Mouse (Mus musculus) frontal cortex, postnatal 36 days (tissue): ENCODE results near the gene Cnga1.
A peak's percentile ranks its signal among the peaks of the same experiment; 100 is the strongest.
"Not testable (repeated sequence)": the region's sequence is repeated elsewhere in the genome, so short reads cannot be mapped to it uniquely, and the experiment has no call there.

Experiments used
- DNase-seq, 2 experiments: peaks; one replicate each; pipeline ENCODE4 v3.0.0; 2022; ENCODE audit warnings: low spot score in 2 of 2

The Cnga1 gene

DNA sequence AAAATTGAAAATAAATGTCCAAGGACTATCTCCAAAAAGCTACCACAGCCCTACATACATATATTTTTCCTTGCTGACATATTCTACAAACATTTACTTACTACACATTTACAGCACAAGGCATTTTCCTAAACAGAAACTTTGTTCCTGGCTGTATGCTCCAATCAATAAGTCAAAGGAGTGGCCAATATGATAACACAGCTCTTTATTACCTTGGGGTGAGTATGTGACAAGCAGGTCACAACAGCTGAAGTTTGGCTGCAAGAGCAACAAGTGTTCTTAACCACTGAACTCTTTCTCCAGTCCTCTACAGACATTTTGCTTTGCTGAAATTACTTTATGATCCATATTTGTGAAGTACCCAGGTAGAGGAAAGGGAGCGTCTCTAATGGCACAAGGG lies 4.0 kb downstream of the Cnga1 start:
- DNase-seq: no peak

DNA sequence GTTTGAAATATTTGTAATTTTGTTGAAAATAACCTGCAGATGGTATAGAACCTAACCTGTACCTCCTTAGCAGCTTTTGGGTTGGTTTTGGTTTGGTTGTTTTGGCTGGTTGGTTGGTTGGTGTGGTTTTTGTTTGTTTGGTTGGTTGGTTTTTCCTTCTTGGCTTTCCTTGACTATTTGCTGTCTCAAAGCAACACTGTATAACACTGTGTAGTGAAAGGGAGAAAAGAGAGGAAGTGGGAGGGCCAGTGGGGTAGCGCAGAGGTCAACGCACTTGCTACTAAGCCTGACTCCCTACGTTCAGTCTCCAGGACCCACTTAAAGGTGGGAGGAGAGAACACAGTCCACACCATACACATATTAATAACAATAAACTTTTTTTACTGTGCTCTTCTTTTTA lies 7.5 kb downstream of the Cnga1 start:
- no peak for DNase-seq

DNA sequence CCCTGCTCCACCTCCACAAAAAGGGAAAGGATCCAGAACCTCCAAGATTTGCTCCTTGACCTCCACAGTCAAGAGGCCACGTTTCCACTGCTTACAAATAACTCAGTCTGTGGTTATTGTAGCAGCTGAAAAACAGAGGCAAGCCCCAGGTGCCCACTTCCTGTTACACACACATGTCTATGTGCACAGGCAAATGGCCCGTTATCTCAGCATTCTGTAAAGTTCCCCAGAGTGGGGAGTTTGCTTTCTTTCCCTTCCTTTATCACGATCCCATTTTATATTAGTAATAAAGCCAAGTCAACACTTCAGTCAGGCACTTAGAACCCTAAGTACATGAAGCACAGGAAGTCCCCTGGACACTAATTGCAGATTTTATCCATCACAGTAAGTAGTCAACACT lies 8.0 kb downstream of the Cnga1 start:
- no peak for DNase-seq

DNA sequence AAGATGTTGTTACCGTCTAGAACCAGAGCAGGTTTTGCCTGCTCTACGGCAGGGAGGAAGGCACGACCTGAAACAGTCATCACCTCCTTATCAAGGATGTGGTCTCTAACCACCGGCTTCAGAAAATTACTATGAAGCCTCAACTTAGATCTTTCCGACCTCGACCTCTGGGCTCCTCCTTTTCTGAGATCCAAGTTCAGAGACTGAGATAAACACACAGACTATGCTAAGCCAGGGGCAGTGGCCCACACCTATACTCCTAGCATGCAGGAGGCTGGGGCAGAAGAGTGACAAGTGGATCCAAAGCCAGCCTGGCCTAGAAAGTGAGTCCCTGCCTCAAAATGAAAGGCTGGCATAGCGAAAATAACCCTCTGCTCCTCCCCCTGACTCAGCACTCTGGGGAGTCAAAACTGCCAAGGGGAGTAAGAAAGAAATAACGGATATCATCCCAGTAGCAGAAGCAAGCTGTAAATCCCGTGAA lies 9.2 kb downstream of the Cnga1 start:
- DNase-seq: no peak

DNA sequence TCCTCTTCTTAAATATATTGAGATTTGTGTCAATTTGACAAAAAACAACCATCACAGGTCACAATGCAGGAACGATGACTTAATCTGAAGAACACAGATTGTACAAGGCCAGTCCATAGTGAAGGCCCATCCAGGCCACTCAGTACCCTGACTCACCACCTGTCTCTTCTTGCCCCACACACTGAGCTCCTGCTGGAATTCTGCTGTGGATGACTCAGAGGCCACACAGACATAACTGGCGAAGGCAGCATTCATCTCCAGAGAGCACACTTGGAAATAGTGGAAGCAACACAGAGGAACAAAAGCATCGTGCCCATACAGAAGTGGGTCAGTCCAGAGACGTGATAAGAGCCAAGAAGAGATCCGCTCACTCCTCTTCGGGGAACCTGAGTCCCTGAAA lies 14.0 kb downstream of the Cnga1 start:
- no peak for DNase-seq

DNA sequence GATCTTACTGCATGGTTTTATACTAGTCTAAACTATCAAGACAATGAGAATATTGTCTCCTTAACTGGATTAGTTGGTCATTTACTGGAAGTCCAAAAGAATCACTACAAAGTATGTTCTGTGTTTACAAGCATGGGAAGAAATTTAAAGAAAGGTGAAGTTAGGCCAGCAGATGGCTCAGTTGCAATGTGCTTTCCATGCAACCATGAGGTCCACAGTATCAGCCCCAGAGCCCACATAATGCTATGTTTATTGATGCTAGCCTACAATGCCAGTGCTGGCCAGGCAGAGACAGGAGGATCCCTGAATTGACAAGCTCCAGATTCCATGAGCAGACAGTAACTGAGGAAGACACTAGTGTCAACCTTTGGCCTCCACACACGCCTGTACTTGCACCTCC lies 23.1 kb downstream of the Cnga1 start:
- no peak for DNase-seq

DNA sequence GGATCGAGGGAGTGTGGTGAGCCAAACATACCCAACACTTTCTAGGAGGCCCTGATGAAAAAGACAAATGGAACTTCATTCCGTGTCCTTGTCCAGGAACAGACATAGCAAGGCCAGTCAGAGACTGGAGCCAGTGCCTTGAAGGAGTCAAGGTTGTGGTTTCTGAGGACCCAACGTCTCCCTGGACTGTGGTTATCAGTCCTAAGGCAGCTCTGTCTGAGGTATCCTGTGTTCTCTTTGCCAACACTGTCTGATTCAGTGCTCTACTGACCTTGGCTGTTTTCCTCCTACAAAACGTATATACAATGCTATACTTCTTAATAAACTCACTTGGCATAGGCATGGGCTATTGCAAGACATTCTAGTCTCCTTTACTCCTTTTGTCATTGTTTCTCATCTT lies 26.7 kb downstream of the Cnga1 start:
- DNase-seq: no peak

DNA sequence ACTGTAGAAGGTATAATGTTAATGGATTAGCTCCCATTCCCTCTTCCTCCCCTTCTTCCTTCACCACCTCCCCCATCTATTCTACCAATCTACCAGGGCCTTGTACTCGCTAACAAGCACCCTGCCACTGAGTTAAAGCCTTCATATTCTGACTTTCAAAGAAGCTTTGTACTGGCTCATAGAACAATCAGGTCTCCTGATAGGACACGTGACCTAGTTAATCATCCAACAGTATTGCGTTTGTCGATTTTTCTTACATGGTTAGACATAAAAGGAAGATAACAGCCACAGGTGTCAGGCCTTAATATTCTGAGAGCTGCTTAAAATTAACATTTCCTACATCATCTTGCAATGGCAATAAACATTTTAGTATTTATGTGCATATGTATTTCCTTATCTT lies 40.9 kb downstream of the Cnga1 start:
- DNase-seq: no peak

DNA sequence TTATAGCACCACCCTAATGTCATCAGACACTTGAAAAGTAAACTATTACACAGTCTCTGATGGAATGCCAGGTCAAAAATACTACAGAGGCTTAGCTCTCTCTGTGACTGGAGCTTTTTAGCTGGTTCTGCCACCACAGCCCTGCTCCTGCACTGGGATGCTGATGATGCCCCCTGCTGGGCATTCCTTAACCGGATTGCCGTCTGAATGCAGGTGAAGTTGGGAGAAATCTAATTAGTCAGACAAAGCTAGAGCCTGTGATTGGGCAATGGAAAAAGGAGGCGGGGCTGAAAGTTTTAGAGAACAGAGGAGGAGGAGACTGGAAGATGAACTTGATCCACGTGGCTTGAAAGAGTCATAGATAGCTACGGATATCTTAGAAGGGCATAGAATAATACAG lies 43.1 kb downstream of the Cnga1 start:
- DNase-seq: peak in 1 of 2 experiments; percentile 16

DNA sequence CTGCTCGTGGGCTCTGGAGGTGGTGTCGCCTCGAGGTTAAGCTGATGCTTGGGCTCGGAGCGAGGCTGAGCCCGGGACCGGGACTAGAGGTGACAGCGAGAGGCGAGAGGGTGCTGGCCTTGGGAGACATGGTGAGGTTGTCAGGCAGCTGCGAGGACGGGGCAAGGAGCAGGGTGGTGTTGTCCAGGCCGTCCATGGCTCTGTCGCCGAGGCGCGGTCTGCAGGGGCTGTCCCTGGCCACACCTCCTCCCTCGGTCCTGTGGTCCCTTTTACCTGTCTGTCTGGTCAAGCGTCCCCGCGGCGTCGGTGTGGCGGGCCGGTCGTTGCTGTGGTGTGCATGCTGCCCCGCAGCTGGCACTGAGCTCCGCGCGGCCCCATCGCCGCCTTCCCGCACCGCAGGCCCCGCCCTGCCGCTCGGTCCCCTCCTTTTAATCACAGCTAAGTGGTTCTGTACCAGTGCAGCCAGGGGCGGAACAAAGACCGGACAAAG lies 56.8 kb downstream of the Cnga1 start, which contains the start of gene Gm5868:
Gene Gm5868 (minus strand): TSS at position 360 of the 490 bp plus-strand sequence.
- DNase-seq: no peak

DNA sequence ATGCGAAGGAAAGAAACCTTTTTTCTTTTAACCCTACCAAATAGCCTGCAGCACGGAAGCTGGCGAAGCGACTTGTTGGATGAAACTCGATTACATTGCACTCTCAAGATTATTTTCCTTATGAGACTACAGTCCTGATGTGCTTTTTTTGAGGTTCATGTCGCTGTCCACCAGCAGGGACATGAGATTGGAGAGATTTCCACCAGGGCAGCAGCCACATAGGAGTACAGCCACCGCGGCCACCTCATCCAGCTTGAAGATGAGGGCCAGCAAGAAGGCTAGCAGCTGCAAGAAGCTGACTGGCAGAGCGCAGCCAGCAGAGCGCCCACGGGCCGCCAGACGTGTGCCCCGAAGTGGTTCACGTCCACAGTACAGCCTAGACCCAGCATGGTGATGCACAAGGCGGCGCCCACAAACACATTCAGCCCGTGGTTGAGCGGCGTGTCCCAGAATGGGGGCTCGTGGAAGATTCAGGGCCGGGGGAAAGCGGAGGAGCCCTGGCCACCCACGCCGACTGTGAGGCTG lies 57.3 kb downstream of the Cnga1 start:
- DNase-seq: not testable (repeated sequence)

DNA sequence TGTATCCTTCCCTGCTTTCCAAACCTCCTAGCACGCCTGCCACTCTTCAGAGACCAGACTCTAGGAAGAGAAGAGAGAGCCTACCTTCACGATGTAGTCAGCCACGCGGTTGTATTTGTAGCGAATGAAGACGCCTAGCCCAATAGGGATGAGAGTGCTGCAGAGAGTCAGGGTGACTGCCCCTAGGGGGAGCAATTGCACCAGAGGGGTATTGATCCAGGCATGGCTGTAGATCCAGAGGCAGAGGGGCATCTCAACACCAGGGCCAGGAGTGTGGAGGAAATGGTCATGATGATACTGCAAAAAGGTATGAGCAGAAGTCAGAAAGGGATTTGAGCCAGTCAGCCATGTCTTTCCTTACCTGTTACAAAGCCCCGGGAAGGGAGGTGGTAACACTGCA lies 58.0 kb downstream of the Cnga1 start:
- not testable (repeated sequence) for DNase-seq

DNA sequence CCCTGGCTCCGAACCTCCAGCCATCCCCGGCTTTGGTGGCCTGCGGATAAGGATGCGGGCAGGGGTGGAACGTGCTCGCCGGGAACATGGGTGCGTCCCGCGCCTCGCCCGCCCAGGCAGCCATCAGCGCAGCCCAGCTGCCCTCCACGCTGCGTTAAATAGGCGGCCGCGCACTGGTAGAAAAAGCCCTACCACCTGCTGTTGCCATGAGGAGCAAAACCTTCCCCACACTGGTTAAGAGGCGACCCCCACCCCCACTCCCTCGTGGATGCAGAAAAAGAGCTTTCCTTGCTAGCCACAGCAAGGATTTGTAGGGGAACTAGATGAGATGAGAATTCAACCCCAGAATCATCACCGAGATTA lies 63.1 kb downstream of the Cnga1 start, which contains the start of gene Zar1:
Gene Zar1 (minus strand): TSS at position 285 of the 363 bp plus-strand sequence.
- DNase-seq: not testable (repeated sequence)

DNA sequence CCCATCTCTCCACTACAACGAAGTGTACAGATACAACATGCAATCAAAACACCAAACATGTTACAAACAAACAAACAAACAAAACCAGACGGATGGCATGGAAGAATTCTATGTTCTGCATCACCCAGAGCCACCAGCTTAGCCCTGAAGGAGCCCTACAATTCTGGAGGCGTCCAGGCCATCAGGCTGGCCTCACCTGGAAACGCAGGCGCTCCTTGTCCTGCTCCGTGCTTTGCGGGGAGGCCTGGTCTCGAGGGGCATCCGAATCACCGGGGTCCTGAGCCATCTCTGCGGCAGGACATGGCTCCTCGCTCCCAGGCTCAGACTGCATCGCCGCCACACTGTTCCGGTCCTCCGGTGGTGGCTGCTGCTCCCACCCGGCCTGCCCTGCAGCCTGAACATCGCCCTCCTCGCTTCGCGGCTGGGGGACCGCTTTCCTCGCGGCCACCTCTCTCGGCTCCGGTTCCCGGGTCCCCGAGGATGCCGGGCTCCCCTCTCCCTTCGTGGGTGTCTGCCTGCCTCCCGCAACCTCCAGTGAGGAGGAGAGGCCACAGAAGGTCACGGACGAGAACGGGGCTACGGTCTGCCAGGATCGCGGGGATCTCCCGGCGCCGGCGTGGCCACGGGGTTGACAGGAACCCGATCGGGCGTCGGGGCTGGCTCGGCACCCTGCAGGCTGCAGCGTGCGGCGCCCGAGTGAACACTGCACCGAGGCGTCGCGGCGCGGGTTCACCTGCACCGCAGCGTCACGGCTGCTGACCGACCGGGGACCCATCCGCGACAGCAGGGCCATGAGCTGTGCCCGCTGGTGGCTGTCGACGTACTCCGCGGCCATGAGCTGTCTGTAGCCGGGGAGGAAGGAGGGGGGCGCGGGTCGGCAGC lies 63.7 kb downstream of the Cnga1 start:
- not testable (repeated sequence) for DNase-seq

DNA sequence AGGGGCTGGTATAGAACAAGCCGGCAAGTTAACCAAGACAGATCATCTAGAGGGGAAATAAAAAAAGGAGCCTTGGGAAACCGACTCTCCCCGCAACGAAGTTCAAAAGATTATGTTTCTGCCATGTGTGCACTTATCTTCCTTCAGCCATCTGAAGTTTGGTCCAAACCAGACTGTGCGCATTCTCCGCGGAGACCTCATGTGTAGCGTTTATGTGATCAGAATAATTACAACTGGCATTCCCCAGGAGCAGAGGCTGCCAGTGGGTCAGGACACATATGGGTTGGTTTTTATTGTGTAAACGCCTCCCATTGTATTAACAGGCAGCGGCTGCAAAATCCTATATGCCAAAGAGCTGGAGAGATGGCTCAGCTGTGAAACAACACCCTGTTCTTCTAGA lies 64.5 kb downstream of the Cnga1 start:
- DNase-seq: not testable (repeated sequence)

DNA sequence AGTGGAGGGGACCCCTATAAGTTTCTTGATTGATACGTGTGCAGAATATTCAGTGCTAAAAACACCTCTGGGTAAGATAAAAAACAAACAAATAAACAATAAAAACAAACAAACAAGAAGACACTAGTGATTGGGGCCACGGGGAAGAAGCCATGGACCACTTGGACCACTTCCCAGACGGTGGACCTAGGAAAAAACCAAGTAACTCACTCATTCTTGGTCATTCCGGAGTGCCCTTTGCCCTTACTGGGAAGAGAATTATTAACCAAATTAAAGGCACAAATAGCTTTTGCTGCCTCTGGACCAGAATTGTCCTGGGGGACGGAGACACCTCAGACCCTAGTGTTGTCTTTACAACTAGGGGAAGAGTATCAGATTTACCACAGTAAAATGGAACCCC lies 78.5 kb downstream of the Cnga1 start:
- no peak for DNase-seq

DNA sequence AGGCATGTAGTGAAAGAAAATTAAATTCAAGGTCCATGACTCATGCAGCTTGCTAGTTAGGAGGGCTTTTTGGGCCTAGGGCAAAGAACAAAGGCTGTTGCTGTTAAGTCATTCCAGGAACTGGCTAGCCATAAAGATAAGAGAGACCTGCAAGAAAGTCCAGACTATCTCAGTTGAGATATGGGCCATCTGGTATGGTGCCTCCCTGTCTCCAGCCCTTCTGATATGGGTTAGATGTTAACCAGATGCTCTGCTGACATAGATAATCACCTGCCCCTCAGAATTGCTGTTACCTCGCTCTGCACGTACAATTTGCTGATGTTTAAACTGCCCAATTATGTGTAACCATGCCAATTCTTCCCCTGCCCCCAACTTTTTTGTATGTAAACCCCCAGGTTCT lies 80.9 kb downstream of the Cnga1 start:
- DNase-seq: not testable (repeated sequence)

DNA sequence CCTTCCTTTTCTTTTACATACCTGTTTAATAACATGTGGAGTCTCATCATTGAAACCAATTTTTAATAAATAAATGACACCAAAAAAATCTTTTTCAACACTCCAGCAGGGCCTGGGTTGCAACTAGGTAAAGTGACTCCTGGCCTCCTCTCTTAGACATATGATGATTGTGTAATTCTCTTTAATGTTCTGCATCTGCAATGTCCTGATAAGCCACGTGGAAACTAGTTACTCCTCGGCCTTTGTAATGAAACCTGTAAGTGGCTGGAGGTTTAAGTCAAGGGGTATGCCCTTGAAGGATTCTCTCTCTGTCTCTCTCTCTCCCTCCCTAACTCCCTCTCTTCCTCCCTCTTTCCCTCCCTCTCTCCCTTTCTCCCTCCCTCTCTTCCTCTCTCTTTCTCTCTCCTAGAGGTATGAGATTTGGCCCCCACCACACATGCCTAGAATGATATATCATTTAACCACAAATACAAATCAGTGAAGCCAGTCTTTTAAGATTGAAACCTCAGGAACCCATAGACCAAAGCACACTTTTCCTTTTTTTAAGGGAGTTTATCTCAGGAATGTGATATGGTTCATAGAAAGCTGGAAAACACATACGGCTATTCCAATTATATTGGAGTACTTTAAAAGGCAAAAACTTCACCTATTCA lies 83.0 kb downstream of the Cnga1 start:
- no peak for DNase-seq

DNA sequence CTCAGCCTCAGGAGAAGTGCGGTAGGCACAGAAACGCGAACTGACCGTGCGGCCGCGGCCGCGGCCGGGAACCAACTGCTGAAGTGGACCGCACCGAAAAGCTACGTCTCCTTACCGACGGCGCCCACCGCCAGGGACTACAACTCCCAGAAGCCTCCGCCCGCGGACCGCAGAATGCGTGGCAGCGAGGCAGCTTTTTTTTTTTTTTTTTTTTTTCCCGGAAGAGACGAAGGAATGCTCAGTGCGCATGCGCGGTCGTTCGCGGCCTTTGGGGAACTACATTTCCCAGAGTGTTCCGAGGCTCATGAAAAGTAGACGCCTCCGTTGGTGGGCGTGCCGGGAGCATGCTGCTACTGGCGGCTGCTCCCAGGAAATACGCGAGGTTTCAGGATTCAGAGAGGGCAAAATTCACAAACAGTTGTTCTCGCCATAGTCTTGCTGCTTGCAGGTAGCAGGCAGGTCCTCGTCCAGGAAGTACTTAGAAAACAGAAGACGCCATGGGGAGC lies 84.5 kb downstream of the Cnga1 start, which contains the start of gene Nfxl1:
Gene Nfxl1 (minus strand): TSS at position 141 of the 506 bp plus-strand sequence.
- peak; percentile 95 to 97 for DNase-seq

DNA sequence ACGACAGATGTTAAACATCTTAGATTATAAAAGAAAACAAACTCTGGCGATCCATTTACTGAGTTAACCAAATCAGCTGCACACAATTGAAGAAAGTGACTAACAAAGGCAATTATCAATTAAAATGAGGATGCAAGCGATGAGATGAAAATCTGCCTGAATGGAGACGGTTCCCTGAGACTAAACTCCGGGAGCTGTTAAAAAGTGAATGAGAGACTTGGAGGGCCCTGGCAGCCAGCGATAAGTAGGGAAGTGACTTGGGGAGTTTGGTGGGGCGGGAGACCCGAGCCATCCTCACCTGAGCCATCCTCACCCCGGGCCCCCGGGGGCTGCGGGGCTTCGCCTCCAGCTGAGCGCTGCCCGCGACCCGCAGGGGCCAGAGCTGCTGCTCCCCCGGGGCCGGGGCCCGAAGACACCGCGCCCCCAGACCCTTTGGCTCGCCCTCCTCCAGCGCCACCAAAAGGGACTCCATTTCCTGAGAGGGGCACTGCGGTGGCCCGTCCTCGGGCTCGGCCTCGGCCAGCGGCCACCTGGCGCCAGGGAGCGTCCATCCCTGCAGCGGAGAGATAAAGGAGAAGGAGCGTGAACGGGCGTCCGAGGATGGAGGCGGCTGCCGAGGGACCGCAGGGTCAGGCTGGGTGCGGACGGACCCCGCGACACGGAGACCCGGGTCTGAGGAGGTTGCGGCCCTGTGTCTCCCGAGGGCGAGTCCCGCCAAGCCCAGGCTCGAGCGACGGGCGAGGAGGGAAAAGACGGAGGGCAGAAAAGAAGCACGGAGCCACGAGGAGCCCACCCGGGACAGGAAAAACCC lies 85.2 kb downstream of the Cnga1 start:
- peak in 1 of 2 experiments; percentile 7 for DNase-seq

DNA sequence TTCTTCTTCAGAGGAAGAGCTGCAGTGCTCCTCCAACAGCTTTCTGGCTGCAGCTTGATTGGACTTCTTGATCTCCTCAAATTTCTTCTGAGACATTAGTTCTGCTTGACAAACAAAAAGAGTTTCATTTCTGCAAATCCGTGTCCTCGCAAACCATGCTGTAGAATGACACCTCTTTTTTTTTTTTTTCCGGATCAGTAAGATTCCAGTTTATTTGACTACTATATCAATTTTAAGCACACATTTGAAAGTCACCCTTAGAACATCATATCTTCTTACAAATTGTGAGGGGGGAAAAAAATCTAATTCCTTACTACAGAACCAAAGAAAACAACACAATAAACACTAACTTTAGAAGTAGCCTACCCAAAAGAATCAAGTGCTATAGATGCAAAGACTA lies 87.8 kb downstream of the Cnga1 start:
- DNase-seq: no peak
